In genomic region chr10:79783920-79784800, GRCm38 (mm10) we compare ENCODE assay signal across 9 mouse cellular contexts. TPM values are rescaled to one million over a fixed set of nuclear protein-coding genes. Genes with fewer than 3 reads are reported as not detected.
DNase-seq lines count a peak whose midpoint lies in the region; ATAC-seq lines count a peak whose summit lies in the region.
"Had no signal": no experiment of that assay in that cellular context is flagged by ENCODE, and none has a peak within 500 bp of the region (broad histone marks: within the 10 kb centered on the region; RNA-seq: fewer than 3 reads in every experiment).

No protein-coding gene starts in this region.

- H3K9me3 ChIP-seq in neural tube, embryonic 11.5 days (ENCODE audit: control insufficient read depth, low read length), result no peaks in the 10 kb centered on the region

- no peak overlapping the region for H3K4me2 ChIP-seq in neural tube, embryonic 11.5 days (ENCODE audit: low read depth)

- 0 out of 2 replicates have a peak, but pooled peaks cover 4% of the 10 kb centered on the region for H3K4me1 ChIP-seq in neural tube, embryonic 11.5 days (ENCODE audit: control insufficient read depth, insufficient read depth, low read length)

- H3K27ac ChIP-seq in neural tube, embryonic 11.5 days (ENCODE audit: low read depth, low read length), result no peak overlapping the region

- no peak for DNase-seq in frontal cortex, postnatal 14 days (ENCODE audit: low spot score in 2 of 2)
- peak; percentile 64 for DNase-seq in neural tube, embryonic 11.5 days (ENCODE audit: low spot score)
- DNase-seq in neural tube, embryonic 10.5 days (ENCODE audit: extremely low spot score, low spot score), result no peak
- DNase-seq in embryo, embryonic 11 days, result peak; percentile 81
- DNase-seq in testis, postnatal 14 days (ENCODE audit: low spot score), result peak; percentile 68
- no peak for DNase-seq in frontal cortex, postnatal 10 days (ENCODE audit: low spot score in 2 of 2)
- no peak for DNase-seq in frontal cortex, postnatal 25 days (ENCODE audit: low spot score in 2 of 2)

- peaks cover 15% of the 10 kb centered on the region for H3K27me3 ChIP-seq in neural tube, embryonic 11.5 days (ENCODE audit: control insufficient read depth, insufficient read depth, low read length)

- no peak overlapping the region for H3K9ac ChIP-seq in neural tube, embryonic 11.5 days (ENCODE audit: low read length)

- peak; percentile 7; the same call in 1 of the 2 replicates for ATAC-seq in frontal cortex, adult (ENCODE audit: low TSS enrichment)
- ATAC-seq in neural tube, embryonic 11.5 days (ENCODE audit: insufficient read depth, low FRiP score, low TSS enrichment), result no peak

- 38% methylated on average over 27 of the region's 27 CpGs for WGBS in neural tube, embryonic 11.5 days

- no peaks in the 10 kb centered on the region for H3K36me3 ChIP-seq in neural tube, embryonic 11.5 days (ENCODE audit: control insufficient read depth, insufficient read depth, low read length)

- no peak overlapping the region for H3K4me3 ChIP-seq in neural tube, embryonic 11.5 days (ENCODE audit: low read depth, low read length)

RNA-seq across cellular contexts. Expression of gene Prss57, which starts 6.6 kb away (rescaled TPM):
- 0.23 TPM in 1 of 2 replicates, not detected in the other for polyA plus RNA-seq in neural tube, embryonic 11.5 days (2014; fragmentation: Nextera tagmentation; extraction: Ambion mirVana)

RNA-seq across cellular contexts. Expression of gene Fstl3, which starts 7.1 kb away (rescaled TPM):
- polyA plus RNA-seq in neural tube, embryonic 11.5 days (2014; fragmentation: Nextera tagmentation; extraction: Ambion mirVana), result 1.3 and 1.7 TPM in 2 replicates

RNA-seq across cellular contexts. Expression of gene Palm, which starts 9.2 kb away (rescaled TPM):
- 150 and 155 TPM in 2 replicates for polyA plus RNA-seq in neural tube, embryonic 11.5 days (2014; fragmentation: Nextera tagmentation; extraction: Ambion mirVana)

RNA-seq across cellular contexts. Expression of gene Rnf126, which starts 17.4 kb away (rescaled TPM):
- 99.7 and 101 TPM in 2 replicates for polyA plus RNA-seq in neural tube, embryonic 11.5 days (2014; fragmentation: Nextera tagmentation; extraction: Ambion mirVana)

RNA-seq across cellular contexts. Expression of gene Fgf22, which starts 29.3 kb away (rescaled TPM):
- 0.20 and 0.84 TPM in 2 replicates for polyA plus RNA-seq in neural tube, embryonic 11.5 days (2014; fragmentation: Nextera tagmentation; extraction: Ambion mirVana)
- polyA plus RNA-seq: large intestine, adult 2 months had no signal

Comparison
In these comparisons a context has a peak if more than half of its experiments do, and no peak if none do; other contexts are left out.
1. DNase-seq: peak in neural tube, embryonic 11.5 days (single experiment), embryo, embryonic 11 days (single experiment) and testis, postnatal 14 days (single experiment); none in frontal cortex, postnatal 14 days (0 of 2), neural tube, embryonic 10.5 days (single experiment), frontal cortex, postnatal 10 days (0 of 2) and frontal cortex, postnatal 25 days (0 of 2).